ENCODE assay signal across 26 mouse cellular contexts in genomic region chr7:105562317-105562716, GRCm38 (mm10). TPM values are rescaled to one million over a fixed set of nuclear protein-coding genes. Genes with fewer than 3 reads are reported as not detected.
"Had no signal": no experiment of that assay in that cellular context is flagged by ENCODE, and none has a peak within 500 bp of the region (broad histone marks: within the 10 kb centered on the region; RNA-seq: fewer than 3 reads in every experiment).

No protein-coding gene starts in this region.

- ATAC-seq: intestine, embryonic 15.5 days; liver, postnatal 0 days; lung, postnatal 0 days; midbrain, embryonic 13.5 days; midbrain, embryonic 16.5 days had no signal

- DNase-seq: kidney, adult 11 months; kidney, adult 8-10 months; kidney, postnatal 10 days; kidney, postnatal 36 days; layer of hippocampus, postnatal 36 days; left cerebral cortex, postnatal 4 days; liver, postnatal 0 days; lung, embryonic 14.5 days; lung, postnatal 36 days; right cerebral cortex, postnatal 14 days; thymus, adult 18-20 months; thymus, postnatal 36 days had no signal

- H3K27me3 ChIP-seq: intestine, embryonic 15.5 days; kidney, embryonic 15.5 days; limb, embryonic 12.5 days; limb, embryonic 15.5 days; midbrain, embryonic 13.5 days; neural tube, embryonic 13.5 days had no signal

- H3K4me1 ChIP-seq: intestine, embryonic 15.5 days; kidney, embryonic 15.5 days; limb, embryonic 12.5 days; limb, embryonic 15.5 days; midbrain, embryonic 10.5 days; midbrain, embryonic 13.5 days; neural tube, embryonic 13.5 days had no signal

- H3K9ac ChIP-seq: intestine, embryonic 15.5 days; kidney, embryonic 15.5 days; limb, embryonic 12.5 days; limb, embryonic 15.5 days; liver, embryonic 14.5 days; liver, postnatal 0 days; lung, embryonic 14.5 days; midbrain, embryonic 13.5 days; neural tube, embryonic 13.5 days had no signal

- H3K9me3 ChIP-seq: intestine, embryonic 15.5 days; kidney, embryonic 15.5 days; limb, embryonic 12.5 days; limb, embryonic 15.5 days; midbrain, embryonic 10.5 days; midbrain, embryonic 13.5 days; neural tube, embryonic 13.5 days had no signal

- H3K4me3 ChIP-seq: intestine, embryonic 15.5 days; kidney, embryonic 15.5 days; limb, embryonic 12.5 days; limb, embryonic 15.5 days; midbrain, embryonic 10.5 days; midbrain, embryonic 13.5 days; myocyte; neural tube, embryonic 13.5 days had no signal

- H3K27ac ChIP-seq: intestine, embryonic 15.5 days; kidney, embryonic 15.5 days; limb, embryonic 12.5 days; limb, embryonic 15.5 days; liver, embryonic 14.5 days; midbrain, embryonic 10.5 days; midbrain, embryonic 13.5 days; neural tube, embryonic 13.5 days had no signal

- H3K4me2 ChIP-seq: intestine, embryonic 15.5 days; kidney, embryonic 15.5 days; limb, embryonic 12.5 days; limb, embryonic 15.5 days; liver, embryonic 11.5 days; lung, embryonic 14.5 days; midbrain, embryonic 13.5 days; neural tube, embryonic 13.5 days had no signal

RNA-seq across cellular contexts. Expression of gene Hpx, which starts 37.6 kb away (rescaled TPM):
- total RNA-seq: layer of hippocampus, postnatal 10 days; monocyte, adult 5-6 weeks had no signal
